Comparison of ENCODE assay signal across 8 mouse cellular contexts in genomic region chr4:68954322-68954901, GRCm38 (mm10). TPM values are rescaled to one million over a fixed set of nuclear protein-coding genes. Genes with fewer than 3 reads are reported as not detected.
DNase-seq lines count a peak whose midpoint lies in the region; ATAC-seq and TF ChIP-seq lines count a peak whose summit lies in the region.

Gene Brinp1 (minus strand): TSS chr4:68954397.

- TF ChIP-seq CTCF in brain, embryonic 14.5 days (IDR thresholded peaks at IDR 0.05; ENCODE audit: borderline replicate concordance, extremely low read depth, insufficient read depth, insufficient read length), result no peak

- peak within 1 kb of the TSS; percentile 40 for H3K9ac ChIP-seq in intestine, embryonic 15.5 days
- peak within 1 kb of the TSS; percentile 20; the same call in 1 of the 2 replicates for H3K9ac ChIP-seq in limb, embryonic 15.5 days

- H3K4me2 ChIP-seq in intestine, embryonic 15.5 days (replicated peaks), result peak within 1 kb of the TSS; percentile 92
- H3K4me2 ChIP-seq in limb, embryonic 15.5 days, result peak within 1 kb of the TSS; percentile 79

- TF ChIP-seq POLR2A in brain, embryonic 14.5 days (IDR thresholded peaks at IDR 0.05; ENCODE audit: borderline replicate concordance, extremely low read depth, insufficient read depth, insufficient read length, poor library complexity, severe bottlenecking), result no peak

- intact Hi-C loops in gastrocnemius, postnatal 36 days (cut with DNase I), result no loop called here

- H3K27ac ChIP-seq in forebrain, embryonic 10.5 days, result no peak within 1 kb of the TSS
- 0 out of 2 replicates have a peak within 1 kb of the TSS, but pooled peaks have one; percentile 6 for H3K27ac ChIP-seq in intestine, embryonic 15.5 days
- H3K27ac ChIP-seq in limb, embryonic 15.5 days, result no peak within 1 kb of the TSS

- peak; percentile 94 for ATAC-seq in intestine, embryonic 15.5 days
- peak; percentile 84 for ATAC-seq in limb, embryonic 15.5 days (ENCODE audit: insufficient number of reproducible peaks, low FRiP score, low TSS enrichment, low read depth)

- under 1% methylated on average over 33 of the region's 33 CpGs for WGBS in forebrain, embryonic 10.5 days
- under 1% methylated on average over 33 of the region's 33 CpGs for WGBS in intestine, embryonic 15.5 days
- WGBS in limb, embryonic 15.5 days, result 1% methylated on average over 33 of the region's 33 CpGs

- peak within 1 kb of the TSS; percentile 64 for H3K4me3 ChIP-seq in forebrain, embryonic 10.5 days
- peak within 1 kb of the TSS; percentile 53 for H3K4me3 ChIP-seq in intestine, embryonic 15.5 days (replicated peaks)
- peak within 1 kb of the TSS; percentile 54 for H3K4me3 ChIP-seq in limb, embryonic 15.5 days

- peaks cover 15% of the 10 kb centered on the region for H3K4me1 ChIP-seq in forebrain, embryonic 10.5 days
- H3K4me1 ChIP-seq in intestine, embryonic 15.5 days (replicated peaks), result 0 out of 2 replicates have a peak, but pooled peaks cover 6% of the 10 kb centered on the region
- H3K4me1 ChIP-seq in limb, embryonic 15.5 days, result peaks cover 24% of the 10 kb centered on the region

- peaks cover 45% of the 10 kb centered on the region for H3K27me3 ChIP-seq in forebrain, embryonic 10.5 days (ENCODE audit: poor library complexity, severe bottlenecking)
- H3K27me3 ChIP-seq in intestine, embryonic 15.5 days (replicated peaks), result peaks cover 3% of the 10 kb centered on the region; the same call in 1 of the 2 replicates
- peaks cover 27% of the 10 kb centered on the region for H3K27me3 ChIP-seq in limb, embryonic 15.5 days

- H3K36me3 ChIP-seq in forebrain, embryonic 10.5 days (replicated peaks), result no peaks in the 10 kb centered on the region
- H3K36me3 ChIP-seq in intestine, embryonic 15.5 days, result no peaks in the 10 kb centered on the region
- H3K36me3 ChIP-seq in limb, embryonic 15.5 days, result no peaks in the 10 kb centered on the region

- no peaks in the 10 kb centered on the region for H3K9me3 ChIP-seq in forebrain, embryonic 10.5 days
- no peaks in the 10 kb centered on the region for H3K9me3 ChIP-seq in intestine, embryonic 15.5 days
- H3K9me3 ChIP-seq in limb, embryonic 15.5 days, result no peaks in the 10 kb centered on the region

- DNase-seq in gastrocnemius, postnatal 4 days (ENCODE audit: low spot score in 2 of 2), result peak; percentile 17 to 20
- DNase-seq in gastrocnemius, postnatal 36 days, result no peak
- peak; percentile 96 for DNase-seq in brain, embryonic 14.5 days (ENCODE audit: low read depth)
- DNase-seq in forebrain, embryonic 10.5 days (ENCODE audit: extremely low spot score, low spot score), result peak; percentile 78
- peak; percentile 77 for DNase-seq in neural tube, embryonic 10.5 days (ENCODE audit: extremely low spot score, low spot score)
- peak; percentile 54 for DNase-seq in yolk sac, embryonic 10.5 days (ENCODE audit: low spot score)

RNA-seq across cellular contexts. Expression of gene Brinp1, which starts in this region (rescaled TPM):
- total RNA-seq in gastrocnemius, postnatal 4 days (2021), result under 1 TPM; 0.49 to 0.74 TPM
- total RNA-seq in gastrocnemius, postnatal 36 days (2021), result not detected
- polyA plus RNA-seq in brain, embryonic 14.5 days (2012; rRNA removed), result 13.6 and 36.0 TPM in 2 replicates
- 0.81 and 1.3 TPM in 2 replicates for polyA plus RNA-seq in forebrain, embryonic 10.5 days (2016; fragmentation: Nextera tagmentation; extraction: Ambion mirVana)
- polyA plus RNA-seq in intestine, embryonic 15.5 days (2015; fragmentation: Nextera tagmentation; extraction: Ambion mirVana), result 6.1 and 6.3 TPM in 2 replicates
- polyA plus RNA-seq in limb, embryonic 15.5 days (2015; fragmentation: Nextera tagmentation; extraction: Ambion mirVana), result 13.2 and 17.0 TPM in 2 replicates

Comparison
In these comparisons a context has a peak if more than half of its experiments do, and no peak if none do; other contexts are left out.
1. Peak in DNase-seq in gastrocnemius, postnatal 4 days; RNA of the gene not detected or under 1 TPM.
2. DNase-seq: peak in brain, embryonic 14.5 days (single experiment), forebrain, embryonic 10.5 days (single experiment), neural tube, embryonic 10.5 days (single experiment) and yolk sac, embryonic 10.5 days (single experiment); none in gastrocnemius, postnatal 36 days (0 of 2).
3. Peak in every context shown above with its lines, with median percentiles within 50 percentile points of each other: H3K4me3 ChIP-seq.